Mouse (Mus musculus) spleen, postnatal 36 days (tissue): ENCODE results near the gene Tex19.1.

ENCODE experiments used
- DNase-seq, 2 experiments: peaks; one replicate each; pipeline ENCODE4 v3.0.0; 2022; ENCODE audit warnings: low spot score in 2 of 2, mixed read lengths in 1 of 2

Gene Tex19.1

GRCm38 (mm10) chr11:121143325-121144015 lies 2.5 kb upstream of the Tex19.1 start:
- DNase-seq, result no peak

DNA sequence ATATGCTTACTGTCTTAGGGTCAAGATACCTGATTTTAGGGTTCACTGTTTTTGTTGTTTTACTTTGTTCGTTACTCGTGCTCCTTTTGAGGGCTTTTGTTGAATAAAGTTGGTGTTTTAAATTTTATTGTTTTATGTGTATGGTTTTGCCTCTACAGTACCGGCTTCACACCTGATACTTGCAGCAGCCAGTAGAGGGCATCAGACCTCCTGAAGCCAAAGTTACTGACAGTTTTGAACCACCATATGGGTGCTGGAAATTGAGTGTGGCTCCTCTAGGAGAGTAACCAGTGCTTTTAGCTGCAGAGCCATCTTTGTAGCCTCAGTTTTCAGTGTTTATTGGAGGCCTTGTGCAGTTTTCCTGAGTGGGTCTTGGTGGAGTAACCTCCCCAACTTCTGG lies 2.2 kb downstream of the Tex19.1 start:
- DNase-seq, result no peak

- DNase-seq, result no peak
Measured at GRCm38 (mm10) chr11:121154203-121154602, 8.3 kb downstream of the Tex19.1 start.

DNA sequence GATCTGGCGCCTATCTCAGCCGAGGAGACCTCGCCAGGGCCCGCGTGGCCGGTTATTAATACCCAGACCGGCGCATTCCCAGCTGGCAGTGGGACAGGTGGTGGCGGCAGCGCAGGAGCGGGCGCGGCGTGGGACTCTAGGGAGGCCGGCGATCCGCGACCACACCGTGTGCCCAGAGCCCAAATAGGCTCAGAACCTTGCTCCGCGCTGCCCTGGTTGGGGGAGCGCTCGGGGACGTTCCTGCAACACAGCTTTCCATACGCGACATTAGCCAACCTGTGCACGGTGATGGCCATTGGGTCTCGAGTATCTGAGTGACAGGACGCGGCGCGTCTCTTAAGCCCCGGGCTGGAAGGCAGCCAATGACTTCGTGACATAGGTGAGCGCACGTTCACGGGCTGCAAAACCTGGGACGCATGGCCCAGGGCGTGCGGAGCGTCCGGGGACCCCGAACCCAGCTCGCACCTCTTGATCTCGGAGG lies 10.5 kb downstream of the Tex19.1 start:
- DNase-seq, result no peak

GRCm38 (mm10) chr11:121159971-121160370 lies 14.0 kb downstream of the Tex19.1 start, which contains the start of gene Uts2r:
Uts2r (plus strand) TSS chr11:121160271.
- no peak for DNase-seq

GRCm38 (mm10) chr11:121160636-121161346 lies 14.8 kb downstream of the Tex19.1 start:
- DNase-seq, result no peak

DNA sequence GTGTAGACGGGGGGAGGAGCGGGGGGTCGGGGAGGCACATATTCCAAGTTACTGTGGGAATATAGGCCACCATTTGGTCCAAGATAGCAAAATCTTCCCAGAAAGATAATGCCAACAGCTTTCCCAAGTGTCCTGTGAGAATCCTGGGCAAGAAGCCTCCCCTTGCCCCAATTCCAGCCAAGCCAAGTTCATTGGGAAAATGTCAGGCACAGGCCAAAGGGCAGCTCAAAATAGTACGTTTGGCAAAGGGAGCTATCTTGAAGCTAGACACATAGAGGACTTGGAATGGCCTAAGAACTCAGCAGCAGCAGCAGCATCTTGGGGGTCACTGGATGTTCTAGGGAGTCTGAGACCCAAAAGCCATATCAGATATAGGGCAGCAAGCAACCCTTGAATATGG lies 17.8 kb downstream of the Tex19.1 start:
- DNase-seq, result no peak

DNA sequence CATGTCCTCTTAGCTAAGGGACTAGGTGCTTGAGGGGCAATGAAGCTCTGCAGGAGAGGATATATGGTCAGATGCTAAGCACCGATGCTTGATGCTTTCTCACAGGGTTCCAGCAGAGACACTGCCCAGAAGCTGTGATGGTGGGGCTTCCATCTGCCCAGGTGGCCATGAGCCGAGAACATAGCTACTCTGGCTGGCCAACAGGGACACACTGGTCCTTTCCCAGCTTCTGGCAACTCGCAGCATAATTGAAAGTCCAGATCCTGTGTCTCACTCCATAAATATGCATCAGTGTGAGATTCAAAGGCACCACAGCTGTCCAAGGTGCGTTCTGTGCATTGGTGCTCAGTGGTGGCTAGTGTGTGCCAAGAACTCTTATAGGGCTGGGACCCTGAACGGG lies 27.3 kb downstream of the Tex19.1 start:
- DNase-seq, result no peak

- no peak for DNase-seq
Measured at GRCm38 (mm10) chr11:121174234-121174633, 28.3 kb downstream of the Tex19.1 start.

DNA sequence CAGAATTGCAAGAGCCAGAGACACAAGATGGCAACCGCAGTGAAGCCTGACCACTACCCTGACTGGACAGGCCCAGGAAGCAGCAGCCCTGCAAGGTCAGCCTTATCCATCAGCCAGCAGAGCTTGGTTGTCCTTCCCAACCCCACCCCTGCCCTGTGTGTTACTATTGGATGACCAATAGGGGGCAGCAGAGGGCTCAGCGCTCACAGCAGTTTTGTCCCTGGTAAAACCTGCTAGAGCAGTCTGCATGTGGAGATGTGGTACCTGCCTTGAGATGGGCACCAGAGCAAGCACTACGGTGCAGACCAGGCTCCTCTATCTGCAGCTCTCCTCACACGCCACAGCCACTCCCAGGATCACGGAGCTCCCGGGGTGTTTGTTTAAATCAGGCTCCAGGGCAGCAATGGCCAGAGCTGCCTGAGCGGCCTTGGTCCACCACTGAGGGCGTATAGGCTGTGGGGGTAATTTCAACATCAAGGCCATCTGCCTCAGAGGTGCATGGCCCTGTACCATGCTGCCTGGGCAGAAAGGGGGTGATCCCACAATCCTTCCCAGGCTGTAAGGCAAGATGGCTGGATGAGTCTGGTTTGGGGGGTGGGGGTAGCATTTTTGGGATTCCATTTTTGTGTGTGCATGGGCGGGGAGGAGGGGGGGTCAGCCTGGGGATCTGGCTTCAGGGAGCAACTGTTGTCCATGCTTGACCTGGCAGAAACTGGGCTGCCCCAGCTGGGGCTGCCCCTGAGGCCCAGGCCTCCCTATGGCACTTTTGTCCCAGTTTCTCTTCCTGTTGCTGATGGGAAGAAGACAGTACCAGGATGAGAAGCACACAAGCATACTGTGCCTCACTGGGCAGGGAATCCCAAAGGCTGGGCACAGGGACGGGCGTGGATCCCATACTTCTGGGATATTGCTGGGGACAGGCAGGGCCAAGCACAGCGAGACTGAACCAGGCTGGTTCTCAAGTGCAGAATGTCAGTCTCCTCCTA lies 30.6 kb downstream of the Tex19.1 start:
- DNase-seq, result peak; percentile 10 to 37

DNA sequence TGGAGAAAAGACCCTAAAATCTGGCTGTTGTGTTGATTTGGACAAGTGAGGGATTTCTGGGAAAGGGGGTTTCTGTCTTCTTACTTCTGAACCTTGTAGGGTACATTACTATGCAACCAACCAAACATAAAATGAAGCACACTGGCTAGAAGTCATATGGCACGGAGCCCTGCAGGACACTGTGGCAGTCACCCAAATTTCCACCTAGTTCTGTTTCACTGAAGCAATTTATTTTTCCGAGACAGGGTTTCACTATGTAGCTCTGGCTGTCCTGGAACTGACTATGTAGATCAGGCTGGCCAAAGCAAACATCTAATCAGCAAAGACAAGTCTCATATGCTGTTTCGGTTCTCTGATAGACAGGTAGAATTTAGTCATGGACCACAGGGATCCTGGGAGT lies 43.7 kb downstream of the Tex19.1 start:
- no peak for DNase-seq

- DNase-seq, result no peak
Measured at GRCm38 (mm10) chr11:121192742-121193141, 46.8 kb downstream of the Tex19.1 start.

- DNase-seq, result no peak
Measured at GRCm38 (mm10) chr11:121193415-121193814, 47.5 kb downstream of the Tex19.1 start.
